Mouse (Mus musculus) E14TG2a.4 (cell line): ENCODE measurements around the gene Rbm8a.

Experiments
- H3K27me3 ChIP-seq: 2 replicates; pipeline ENCODE4 v1.6.1; 2014; ENCODE audit warnings: low read length, control low read depth; ENCODE audit not compliant: insufficient read depth
- H3K36me3 ChIP-seq: 2 replicates; pipeline ENCODE4 v1.6.1; 2014; ENCODE audit warnings: low read length, control low read depth; ENCODE audit not compliant: insufficient read depth
- H3K4me1 ChIP-seq: replicated peaks from 2 replicates; pipeline ENCODE4 v1.6.1; 2014; ENCODE audit warnings: low read depth, low read length, control low read depth
- H3K4me3 ChIP-seq: replicated peaks from 2 replicates; pipeline ENCODE4 v1.5.1; 2014; ENCODE audit warnings: mild to moderate bottlenecking, low read length
- H3K9me3 ChIP-seq: 2 replicates; pipeline ENCODE4 v1.6.1; 2014; ENCODE audit warnings: low read length, control low read depth
- CTCF ChIP-seq: conservative IDR thresholded peaks from 2 replicates; pipeline ENCODE4 v1.5.1; 2014; ENCODE audit warnings: low read length
- NANOG ChIP-seq: IDR thresholded peaks from 2 replicates; pipeline ENCODE4 v1.6.1; 2014; ENCODE audit warnings: borderline replicate concordance, low read length, mixed read lengths
- POU5F1 ChIP-seq: IDR thresholded peaks from 2 replicates; pipeline ENCODE4 v1.6.1; 2014; ENCODE audit warnings: low read length, borderline replicate concordance

The Rbm8a gene

DNA sequence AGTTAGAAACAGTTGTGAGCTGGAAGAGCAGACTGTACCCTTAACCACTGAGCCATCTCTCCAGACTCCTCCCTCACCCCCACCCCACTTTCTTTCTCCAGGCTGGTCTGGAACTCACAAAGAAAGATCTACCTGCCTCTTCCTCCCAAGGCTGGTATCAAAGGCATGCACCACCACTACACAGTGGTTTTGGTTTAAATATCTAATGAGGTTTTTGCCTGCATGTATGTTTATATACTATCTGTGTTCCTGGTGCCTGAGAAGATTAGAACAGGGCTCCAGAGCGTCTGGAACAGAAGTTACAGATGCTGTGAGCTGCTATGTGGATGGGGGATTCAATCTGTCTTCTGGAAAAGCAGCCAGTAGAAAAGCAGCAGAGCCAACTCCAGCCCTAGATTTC lies 4.3 kb downstream of the Rbm8a start:
- TF ChIP-seq NANOG (no peak), POU5F1 (no peak), CTCF (no peak)
- Histone ChIP-seq H3K4me3 (no peak overlapping the region), H3K4me1 (peaks cover 65% of the 10 kb centered on the region), H3K27me3 (no peaks in the 10 kb centered on the region), H3K36me3 (peaks cover 52% of the 10 kb centered on the region), H3K9me3 (no peaks in the 10 kb centered on the region)

DNA sequence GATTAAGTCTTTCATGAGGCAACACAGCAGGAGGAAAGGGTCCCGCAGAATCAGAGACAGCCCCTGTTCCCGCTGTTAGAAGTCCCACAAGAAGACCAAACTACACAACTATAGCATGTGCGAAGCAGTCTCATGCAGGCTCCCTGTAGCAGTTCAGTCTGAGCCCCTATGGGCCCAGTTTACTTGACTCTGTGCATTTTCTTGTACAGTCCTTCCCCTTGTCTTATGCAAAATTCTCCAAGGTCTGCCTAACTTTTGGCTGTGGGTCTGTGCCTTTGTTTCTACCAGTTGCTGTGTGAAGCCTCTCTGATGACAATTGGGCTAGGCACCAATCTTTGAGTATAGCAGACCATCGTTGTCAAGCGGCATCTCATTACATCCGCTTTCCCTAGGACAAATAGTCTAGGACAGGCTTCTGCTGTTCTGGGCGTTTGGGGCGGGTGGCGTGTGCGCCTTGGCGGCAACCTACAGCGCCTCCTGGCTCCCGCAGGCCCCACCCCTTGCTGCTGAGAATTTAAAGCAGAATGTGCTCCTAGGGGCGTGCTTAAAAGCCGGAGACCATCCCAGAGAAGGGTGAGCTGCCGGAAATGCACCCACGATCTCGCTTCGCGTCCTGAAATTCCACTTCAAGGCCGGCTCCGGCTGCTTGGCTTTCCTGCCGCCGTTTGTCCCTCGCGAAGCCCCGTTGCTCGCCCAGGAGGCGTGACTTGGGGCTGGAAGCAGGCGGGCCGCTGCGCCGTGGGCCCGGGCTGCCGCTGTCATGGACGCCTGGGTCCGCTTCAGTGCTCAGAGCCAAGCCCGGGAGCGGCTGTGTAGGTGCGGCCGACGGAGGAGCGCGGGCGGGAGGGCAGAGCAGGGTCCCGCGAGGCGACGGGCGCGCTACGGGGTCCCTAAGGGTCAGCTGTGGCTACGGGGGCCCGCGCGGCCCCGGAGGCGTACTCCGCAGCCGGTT lies 5.5 kb downstream of the Rbm8a start, which contains the start of the genes Pex11b and Gm42957:
Gene Pex11b, plus strand, starts transcription at position 449 of the 952 bp plus-strand sequence.
Gene Gm42957, plus strand, starts transcription at position 547 of the 952 bp plus-strand sequence.
- Histone ChIP-seq H3K4me1 (peaks cover 65% of the 10 kb centered on the region), H3K9me3 (no peaks in the 10 kb centered on the region), H3K4me3 (peak within 1 kb of the TSS; percentile 93), H3K36me3 (peaks cover 63% of the 10 kb centered on the region), H3K27me3 (no peaks in the 10 kb centered on the region)
- no peak for TF ChIP-seq POU5F1
- TF ChIP-seq NANOG, result no peak
- no peak for TF ChIP-seq CTCF

- Histone ChIP-seq H3K36me3 (peaks cover 63% of the 10 kb centered on the region), H3K27me3 (no peaks in the 10 kb centered on the region), H3K9me3 (no peaks in the 10 kb centered on the region), H3K4me3 (peak overlapping the region; percentile 93), H3K4me1 (peaks cover 61% of the 10 kb centered on the region)
- no peak for TF ChIP-seq NANOG
- TF ChIP-seq POU5F1, result no peak
- no peak for TF ChIP-seq CTCF
Observed at GRCm38 (mm10) chr3:96635906-96636305, 6.2 kb downstream of the Rbm8a start.

- H3K4me3 ChIP-seq, result peak overlapping the region; percentile 93
- peaks cover 55% of the 10 kb centered on the region for H3K4me1 ChIP-seq
- TF ChIP-seq CTCF, result no peak
- no peak for TF ChIP-seq POU5F1
- TF ChIP-seq NANOG, result no peak
- H3K27me3 ChIP-seq, result no peaks in the 10 kb centered on the region
- H3K36me3 ChIP-seq, result peaks cover 63% of the 10 kb centered on the region
- no peaks in the 10 kb centered on the region for H3K9me3 ChIP-seq
Observed at GRCm38 (mm10) chr3:96636448-96636847, 6.7 kb downstream of the Rbm8a start.

DNA sequence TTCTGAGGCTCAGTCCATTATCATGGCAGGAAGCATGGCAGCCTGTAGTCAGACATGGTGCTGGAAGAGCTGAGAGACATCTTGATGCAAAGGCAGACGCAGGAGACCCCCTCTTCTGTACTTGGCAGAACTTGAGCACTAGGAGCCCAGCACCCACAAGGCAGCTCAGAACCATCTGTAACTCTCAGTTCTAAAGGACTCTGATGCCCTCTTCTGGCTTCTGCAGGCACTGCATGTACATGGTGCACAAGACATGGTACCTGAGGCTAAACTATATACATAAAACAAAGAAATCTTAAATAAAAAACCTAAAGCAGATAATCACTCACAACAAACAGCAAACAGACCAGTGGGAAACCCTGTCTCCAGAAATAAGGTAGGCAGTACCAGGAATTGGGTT lies 9.5 kb downstream of the Rbm8a start:
- peaks cover 63% of the 10 kb centered on the region for H3K36me3 ChIP-seq
- H3K4me3 ChIP-seq, result no peak overlapping the region
- H3K4me1 ChIP-seq, result peaks cover 30% of the 10 kb centered on the region
- no peaks in the 10 kb centered on the region for H3K9me3 ChIP-seq
- H3K27me3 ChIP-seq, result no peaks in the 10 kb centered on the region
- TF ChIP-seq CTCF (peak; percentile 58), NANOG (no peak)

DNA sequence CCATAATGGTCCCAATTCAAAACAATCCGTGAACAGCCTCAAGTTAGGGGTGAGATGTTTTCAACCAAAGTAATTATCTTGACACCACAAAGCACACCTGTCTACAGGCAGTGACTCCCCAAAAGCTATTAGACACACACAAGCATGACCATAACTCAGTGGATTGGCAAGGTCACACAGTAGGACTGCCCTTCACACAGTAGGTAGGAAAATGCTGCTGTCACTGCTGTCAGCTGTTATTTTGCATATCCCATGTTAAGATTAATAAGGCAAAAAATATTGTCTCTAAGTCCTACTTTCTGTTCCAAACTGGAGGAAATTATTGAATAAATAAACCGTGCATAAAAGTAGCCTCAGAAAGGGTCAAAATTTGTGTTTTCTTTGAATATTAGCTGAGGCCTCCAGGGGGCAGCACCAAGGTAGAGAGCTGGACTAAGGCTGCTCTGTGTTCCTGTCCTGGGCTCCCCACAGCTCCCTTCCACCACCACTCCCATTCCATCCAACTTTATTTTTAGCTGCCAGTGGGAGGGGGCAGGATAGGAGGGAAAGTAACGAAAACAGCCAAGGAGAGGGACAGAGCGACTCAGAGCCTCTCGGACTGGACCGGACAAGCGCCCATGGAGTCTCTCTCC lies 15.4 kb downstream of the Rbm8a start, which contains the start of gene Itga10:
Gene Itga10, plus strand, starts transcription at position 567 of the 632 bp plus-strand sequence.
- Histone ChIP-seq H3K27me3 (no peaks in the 10 kb centered on the region), H3K9me3 (no peaks in the 10 kb centered on the region), H3K4me3 (no peak within 1 kb of the TSS), H3K4me1 (peaks cover 38% of the 10 kb centered on the region), H3K36me3 (peaks cover 41% of the 10 kb centered on the region)
- TF ChIP-seq CTCF, result peak; percentile 69
- no peak for TF ChIP-seq POU5F1

GRCm38 (mm10) chr3:96647365-96647764 lies 17.6 kb downstream of the Rbm8a start:
- TF ChIP-seq CTCF (no peak), NANOG (no peak), POU5F1 (no peak)

DNA sequence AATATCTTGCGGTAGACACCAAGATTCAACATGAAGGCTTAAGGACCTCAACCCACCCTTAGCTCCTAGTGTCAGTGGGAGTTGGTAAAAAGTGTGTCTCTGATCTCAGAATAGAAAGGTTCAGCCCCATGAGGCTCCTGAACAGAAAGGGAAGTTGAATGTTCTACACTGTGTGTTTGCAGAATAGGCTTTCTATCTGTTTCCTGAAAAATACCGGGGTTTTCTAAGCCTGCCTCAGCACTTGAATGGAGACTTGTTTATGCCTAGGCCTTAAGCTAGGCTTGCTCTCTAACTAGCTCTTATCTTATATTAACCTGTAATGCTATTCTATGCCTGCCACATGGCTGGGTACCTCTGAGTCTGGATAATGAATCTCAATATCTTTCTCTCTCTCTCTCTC lies 31.2 kb downstream of the Rbm8a start:
- no peak for TF ChIP-seq NANOG
- TF ChIP-seq POU5F1, result no peak
- Histone ChIP-seq H3K9me3 (no peaks in the 10 kb centered on the region), H3K27me3 (peaks cover 2% of the 10 kb centered on the region; the same call in 1 of the 2 replicates), H3K4me3 (no peak overlapping the region), H3K4me1 (peaks cover 31% of the 10 kb centered on the region), H3K36me3 (no peaks in the 10 kb centered on the region)

More at GRCm38 (mm10) chr3:96647365-96647764, 17.6 kb downstream of the Rbm8a start:
- H3K4me3 ChIP-seq, result no peak overlapping the region
- peaks cover 40% of the 10 kb centered on the region for H3K4me1 ChIP-seq
- H3K9me3 ChIP-seq, result no peaks in the 10 kb centered on the region
- H3K27me3 ChIP-seq, result no peaks in the 10 kb centered on the region
- H3K36me3 ChIP-seq, result peaks cover 25% of the 10 kb centered on the region
